Mouse (Mus musculus) yolk sac, embryonic 10.5 days (tissue): Measurements from ENCODE around the gene Adm.
"Not testable (repeated sequence)": the region's sequence is repeated elsewhere in the genome, so short reads cannot be mapped to it uniquely, and the experiment has no call there.

Source experiments
- DNase-seq: peaks from one replicate; pipeline ENCODE4 v3.0.0-alpha.2; 2017; ENCODE audit warnings: low spot score

The Adm gene

DNA sequence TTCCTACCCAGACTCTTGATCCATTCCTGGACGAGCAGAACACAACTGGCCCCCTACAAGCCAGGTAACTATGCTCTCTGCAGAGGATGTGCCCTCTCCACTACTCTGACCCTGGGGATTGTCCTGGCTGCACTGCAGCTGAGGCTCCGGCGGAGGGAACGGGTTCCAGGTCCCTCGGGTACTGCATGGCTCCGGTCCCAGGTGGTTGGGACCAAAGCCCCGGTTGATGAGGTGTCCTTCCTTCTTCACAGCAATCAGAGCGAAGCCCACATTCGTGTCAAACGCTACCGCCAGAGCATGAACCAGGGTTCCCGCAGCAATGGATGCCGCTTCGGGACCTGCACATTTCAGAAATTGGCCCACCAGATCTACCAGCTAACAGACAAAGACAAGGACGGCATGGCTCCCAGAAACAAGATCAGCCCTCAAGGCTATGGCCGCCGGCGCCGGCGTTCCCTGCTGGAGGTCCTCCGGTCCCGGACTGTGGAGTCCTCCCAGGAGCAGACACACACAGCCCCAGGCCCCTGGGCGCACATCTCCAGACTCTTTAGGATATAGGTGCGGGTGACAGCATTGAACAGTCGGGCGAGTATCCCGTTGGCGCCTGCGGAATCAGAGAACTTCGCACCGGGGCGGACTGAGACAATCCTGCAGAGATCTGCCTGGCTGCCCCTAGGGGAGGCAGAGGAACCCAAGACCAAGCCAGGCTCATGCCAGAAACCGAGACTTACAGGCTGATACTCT is 1.3 kb downstream of the Adm start:
- DNase-seq, result peak; percentile 55

DNA sequence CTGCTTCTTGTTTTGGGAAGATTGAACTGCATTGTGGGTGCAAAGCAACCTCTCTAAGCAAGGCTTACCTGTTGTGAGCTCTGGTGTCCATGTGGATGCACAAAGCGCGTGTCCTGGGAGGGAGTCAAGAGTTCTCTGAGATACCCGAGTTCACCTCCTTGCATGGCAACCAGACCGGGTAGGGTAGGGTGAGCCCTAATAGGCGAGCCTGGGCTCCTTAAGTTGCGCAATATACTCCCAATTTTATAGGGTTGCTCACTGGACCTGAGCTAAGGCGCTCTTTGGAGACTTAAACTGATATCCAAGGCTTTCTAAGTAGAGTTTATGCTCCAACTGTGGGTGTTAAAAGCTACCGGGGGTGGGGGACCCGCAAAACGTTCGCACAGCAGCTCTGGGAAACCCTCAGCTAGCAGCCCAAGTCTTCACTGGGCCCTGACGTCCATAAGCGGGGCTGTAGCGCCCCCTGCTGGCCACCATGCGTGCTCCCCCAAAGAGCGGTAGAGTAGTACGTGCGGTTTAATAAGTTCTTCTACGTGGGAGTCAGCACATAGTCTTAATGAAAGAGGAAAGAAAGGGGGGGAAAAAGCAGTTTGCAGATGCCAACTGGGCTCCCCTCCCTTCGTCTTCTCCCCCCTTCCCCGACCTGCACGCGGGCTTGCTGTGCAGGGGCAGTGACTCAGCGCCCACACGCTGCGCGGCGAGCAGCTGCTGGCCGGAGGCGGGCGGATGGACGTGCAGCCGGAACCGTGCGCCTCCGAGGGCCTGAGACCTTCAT is 2.6 kb downstream of the Adm start:
- peak; percentile 85 for DNase-seq

GRCm38 (mm10) chr7:110631136-110631888 is 3.9 kb downstream of the Adm start:
- no peak for DNase-seq

GRCm38 (mm10) chr7:110635929-110636328 is 8.5 kb downstream of the Adm start:
- DNase-seq, result no peak

DNA sequence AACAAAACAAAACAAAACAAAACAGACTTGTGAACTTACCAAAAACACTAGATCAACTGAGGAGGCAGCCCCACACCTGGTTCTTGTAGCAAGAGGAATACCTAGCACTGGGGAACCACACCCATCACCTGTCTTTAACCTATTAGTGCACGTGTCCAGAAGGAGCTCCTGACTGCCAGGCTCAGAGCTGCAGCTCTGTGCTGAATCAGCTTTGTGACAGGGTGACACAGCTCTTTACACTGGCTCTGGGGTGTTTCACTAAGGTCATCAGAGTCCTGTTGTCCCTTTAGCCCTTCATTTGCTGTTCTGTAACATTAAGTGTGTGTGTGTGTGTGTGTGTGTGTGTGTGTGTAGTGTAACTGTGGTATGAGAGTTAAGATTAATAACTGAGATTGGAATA is 9.1 kb downstream of the Adm start:
- peak; percentile 42 for DNase-seq

- DNase-seq, result no peak
Measured at GRCm38 (mm10) chr7:110638305-110639110, 11.0 kb downstream of the Adm start.

- DNase-seq, result no peak
Measured at GRCm38 (mm10) chr7:110639291-110639915, 11.9 kb downstream of the Adm start.

DNA sequence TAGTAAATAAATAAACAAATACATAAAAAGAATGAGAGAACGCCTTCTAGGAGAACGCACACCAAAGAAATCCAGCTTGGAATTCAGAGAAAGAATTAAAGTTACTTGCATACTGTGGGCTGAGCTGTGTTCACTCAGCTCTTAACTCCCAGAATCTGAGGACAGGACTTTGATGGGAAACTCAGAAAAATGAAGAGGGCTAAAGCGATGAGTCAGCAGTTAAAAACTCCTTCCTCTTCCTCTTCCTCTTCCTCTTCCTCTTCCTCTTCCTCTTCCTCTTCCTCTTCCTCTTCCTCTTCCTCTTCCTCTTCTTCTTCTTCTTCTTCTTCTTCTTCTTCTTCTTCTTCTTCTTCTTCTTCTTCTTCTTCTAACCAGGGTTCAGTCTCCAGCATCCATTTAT is 12.5 kb downstream of the Adm start:
- not testable (repeated sequence) for DNase-seq

- DNase-seq, result peak; percentile 54
Measured at GRCm38 (mm10) chr7:110645311-110645710, 17.9 kb downstream of the Adm start.

- no peak for DNase-seq
Measured at GRCm38 (mm10) chr7:110645859-110646258, 18.4 kb downstream of the Adm start.

- DNase-seq, result no peak
Measured at GRCm38 (mm10) chr7:110646611-110647407, 19.3 kb downstream of the Adm start.

- DNase-seq, result peak; percentile 69
Measured at GRCm38 (mm10) chr7:110647559-110648454, 20.3 kb downstream of the Adm start.

GRCm38 (mm10) chr7:110648455-110649085 is 21.1 kb downstream of the Adm start:
- DNase-seq, result peak; percentile 87

GRCm38 (mm10) chr7:110649133-110649987 is 21.9 kb downstream of the Adm start:
- DNase-seq, result no peak

- DNase-seq, result peak; percentile 65
Measured at GRCm38 (mm10) chr7:110650491-110650890, 23.0 kb downstream of the Adm start.

- no peak for DNase-seq
Measured at GRCm38 (mm10) chr7:110651091-110651490, 23.6 kb downstream of the Adm start.

- DNase-seq, result no peak
Measured at GRCm38 (mm10) chr7:110655230-110655629, 27.8 kb downstream of the Adm start.

GRCm38 (mm10) chr7:110655966-110656365 is 28.5 kb downstream of the Adm start:
- DNase-seq, result no peak
